Mouse (Mus musculus): ENCODE measurements around the gene Fbxo44.

DNA sequence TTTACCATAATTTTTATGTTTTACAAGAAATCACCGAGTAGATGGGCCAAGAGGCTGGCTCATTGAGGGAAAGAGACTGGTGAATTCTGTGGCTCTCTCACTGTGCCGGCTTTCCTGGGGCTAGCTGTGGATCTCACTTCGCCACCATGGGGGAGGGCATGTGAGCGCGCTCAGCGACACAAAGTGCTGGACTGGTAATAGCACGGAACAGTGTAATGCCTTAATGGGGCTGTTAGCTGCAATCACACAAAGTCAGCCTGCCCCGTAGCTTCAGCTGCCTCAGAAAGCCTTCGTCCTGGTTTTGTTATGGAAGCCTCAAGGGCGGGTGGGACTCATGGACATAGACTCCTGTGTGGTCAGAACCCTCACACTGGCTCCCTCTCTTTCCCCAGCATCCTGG is 38.4 kb upstream of the Fbxo44 start:
- TF ChIP-seq CTCF (IDR thresholded peaks at IDR 0.05; ENCODE audit: borderline replicate concordance, control insufficient read depth, extremely low read depth, insufficient read depth, low read length, poor library complexity), result no peak
- TF ChIP-seq POLR2A (IDR thresholded peaks at IDR 0.05; ENCODE audit: control insufficient read depth, extremely low read depth, insufficient read depth, low read length, poor library complexity), result no peak
